Mouse (Mus musculus) testis, adult 2 months (tissue): ENCODE results near the gene Dcaf17. TPM values are rescaled to one million over a fixed set of nuclear protein-coding genes. Genes with fewer than 3 reads are reported as not detected.

Experiments
- H3K27ac ChIP-seq: fragments of 200-500 bp; 2 replicates; pipeline ENCODE4 v1.5.1; 2012; ENCODE audit warnings: low read depth, low read length; ENCODE audit not compliant: control insufficient read depth, insufficient read depth
- H3K27me3 ChIP-seq: fragments of 200-500 bp; 2 replicates; pipeline ENCODE4 v1.6.1; 2012; ENCODE audit warnings: mild to moderate bottlenecking, low read length, moderate library complexity; ENCODE audit not compliant: control insufficient read depth, insufficient read depth
- H3K36me3 ChIP-seq: fragments of 200-500 bp; 2 replicates; pipeline ENCODE4 v1.6.1; 2012; ENCODE audit warnings: mild to moderate bottlenecking, low read length; ENCODE audit not compliant: control insufficient read depth, insufficient read depth
- H3K4me1 ChIP-seq: fragments of 200-500 bp; 2 replicates; pipeline ENCODE4 v1.6.1; 2012; ENCODE audit warnings: low read length; ENCODE audit not compliant: control insufficient read depth, insufficient read depth
- H3K4me3 ChIP-seq: fragments of 200-500 bp; 2 replicates; pipeline ENCODE4 v1.5.1; 2012; ENCODE audit warnings: low read depth, mild to moderate bottlenecking, low read length, moderate library complexity, mixed read lengths; ENCODE audit not compliant: control insufficient read depth
- CTCF ChIP-seq: fragments of 200-500 bp; IDR thresholded peaks from 2 replicates; pipeline ENCODE4 v1.5.1; 2012; ENCODE audit warnings: low read depth, mild to moderate bottlenecking, inconsistent platforms, low read length, moderate library complexity; ENCODE audit not compliant: control insufficient read depth, insufficient read depth, insufficient replicate concordance
- POLR2A ChIP-seq: fragments of 200-500 bp; IDR thresholded peaks from 2 replicates; pipeline ENCODE4 v1.6.1; 2012; ENCODE audit warnings: low read depth, mild to moderate bottlenecking, inconsistent platforms, low read length, moderate library complexity; ENCODE audit not compliant: control insufficient read depth
- polyA plus RNA-seq: library from polyadenylated mRNA; depleted of rRNA; stranded (reverse); fragments of >200 nt; gene quantifications from 2 replicates; pipeline ENCODE4 v1.2.3, GENCODE M21; 2012; rRNA removed

Gene Dcaf17
- 7.2 and 11.7 TPM in 2 replicates for polyA plus RNA-seq

- Histone ChIP-seq H3K36me3 (no peaks in the 10 kb centered on the region; the same call in 1 of the 2 replicates), H3K4me1 (peaks cover 2% of the 10 kb centered on the region; the same call in 1 of the 2 replicates), H3K27me3 (no peaks in the 10 kb centered on the region), H3K4me3 (peak within 1 kb of the TSS; percentile 87), H3K27ac (peak within 1 kb of the TSS; percentile 96)
- TF ChIP-seq POLR2A: peak; percentile 84
- no peak for TF ChIP-seq CTCF
These were observed at the start of gene Dcaf17, which contains the start of gene Mettl8 for GRCm38 (mm10) chr2:71055300-71056114. Gene Dcaf17 (plus strand): TSS chr2:71055328. Gene Mettl8 (minus strand): TSS chr2:71055583.

DNA sequence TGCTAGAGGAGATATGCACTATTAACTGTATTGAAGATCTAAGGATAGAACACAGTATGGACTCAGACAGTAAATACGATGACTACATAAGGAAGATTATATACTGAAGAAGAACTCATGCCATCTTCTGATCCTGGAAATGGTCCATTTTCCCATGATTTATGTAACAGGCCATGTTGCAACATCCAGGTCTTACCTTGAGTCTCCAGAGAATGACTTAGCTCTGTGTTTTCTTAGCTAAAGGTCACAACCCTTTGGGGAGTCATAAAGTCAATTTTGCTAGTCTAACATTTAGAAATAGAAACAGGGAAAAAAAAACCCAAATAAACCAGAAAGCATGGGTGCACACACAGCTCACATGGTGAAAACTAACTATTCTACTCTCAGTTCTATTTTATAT is 43.3 kb upstream of the Dcaf17 start:
- H3K4me1 ChIP-seq: no peaks in the 10 kb centered on the region
- TF ChIP-seq POLR2A (no peak), CTCF (no peak)
- H3K27ac ChIP-seq: no peak overlapping the region
- H3K36me3 ChIP-seq: no peaks in the 10 kb centered on the region; the same call in 1 of the 2 replicates
- no peaks in the 10 kb centered on the region for H3K27me3 ChIP-seq
- no peak overlapping the region for H3K4me3 ChIP-seq

GRCm38 (mm10) chr2:71013521-71013920 is 41.6 kb upstream of the Dcaf17 start:
- H3K27me3 ChIP-seq: no peaks in the 10 kb centered on the region
- no peak for TF ChIP-seq POLR2A
- no peak for TF ChIP-seq CTCF
- H3K4me1 ChIP-seq: no peaks in the 10 kb centered on the region
- H3K4me3 ChIP-seq: no peak overlapping the region
- H3K27ac ChIP-seq: no peak overlapping the region
- H3K36me3 ChIP-seq: no peaks in the 10 kb centered on the region; the same call in 1 of the 2 replicates

GRCm38 (mm10) chr2:71019277-71019676 is 35.9 kb upstream of the Dcaf17 start:
- H3K4me3 ChIP-seq: no peak overlapping the region
- no peaks in the 10 kb centered on the region; the same call in 1 of the 2 replicates for H3K36me3 ChIP-seq
- H3K27ac ChIP-seq: no peak overlapping the region
- H3K4me1 ChIP-seq: no peaks in the 10 kb centered on the region
- H3K27me3 ChIP-seq: no peaks in the 10 kb centered on the region
- TF ChIP-seq POLR2A (no peak), CTCF (no peak)

DNA sequence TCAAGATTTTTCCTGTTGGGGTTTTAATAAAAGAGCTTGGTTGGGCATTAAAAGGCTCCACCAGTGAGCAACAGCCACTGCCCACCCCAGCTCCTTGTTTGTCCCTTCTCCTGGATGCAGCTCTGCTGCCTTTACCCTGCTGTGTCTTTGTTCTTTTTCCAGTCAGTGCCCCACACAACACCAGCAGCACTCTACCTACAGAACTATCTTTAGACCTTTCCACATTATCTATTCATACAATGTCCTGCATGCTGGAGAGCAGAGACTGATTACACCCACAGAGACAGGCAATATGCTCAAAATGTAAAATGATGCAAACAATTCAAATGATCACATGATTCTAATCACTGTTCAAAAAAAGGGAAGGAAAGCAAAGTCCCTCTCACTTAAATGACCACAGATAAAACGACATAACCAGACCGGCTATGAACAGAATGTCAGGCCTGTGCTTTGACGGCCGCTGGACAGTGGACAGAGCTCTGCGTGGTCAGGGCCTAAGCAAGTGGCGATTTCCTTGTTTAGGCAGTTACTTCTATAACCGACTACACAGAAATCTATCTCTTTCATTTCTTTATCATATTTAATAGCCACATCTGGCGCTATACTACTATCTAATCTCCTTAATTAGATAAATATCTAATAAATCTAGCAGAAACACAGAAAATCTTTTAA is 35.3 kb upstream of the Dcaf17 start:
- Histone ChIP-seq H3K27me3 (no peaks in the 10 kb centered on the region), H3K36me3 (no peaks in the 10 kb centered on the region; the same call in 1 of the 2 replicates), H3K4me3 (no peak overlapping the region), H3K27ac (no peak overlapping the region), H3K4me1 (no peaks in the 10 kb centered on the region)
- no peak for TF ChIP-seq CTCF
- TF ChIP-seq POLR2A: no peak

DNA sequence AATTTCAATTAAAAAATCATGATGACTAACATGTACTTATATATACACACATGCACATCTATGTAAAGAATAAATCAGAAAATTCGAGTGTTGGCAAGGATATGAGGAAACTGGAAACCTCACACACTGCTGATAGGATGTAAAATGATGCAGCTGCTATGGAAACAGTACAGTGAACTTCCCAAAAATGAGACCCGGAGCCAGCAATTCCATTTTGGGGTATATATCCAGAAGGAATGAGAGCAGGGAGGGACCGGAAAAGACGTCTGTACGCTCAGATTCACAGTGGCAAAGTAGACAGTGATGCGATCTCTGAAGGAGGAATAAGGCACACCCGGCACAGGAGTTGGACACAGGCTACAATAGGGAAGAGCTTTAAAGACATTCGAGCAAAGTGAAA is 34.5 kb upstream of the Dcaf17 start:
- no peaks in the 10 kb centered on the region for H3K4me1 ChIP-seq
- no peak overlapping the region for H3K27ac ChIP-seq
- H3K4me3 ChIP-seq: no peak overlapping the region
- no peak for TF ChIP-seq POLR2A
- no peak for TF ChIP-seq CTCF
- no peaks in the 10 kb centered on the region for H3K36me3 ChIP-seq
- no peaks in the 10 kb centered on the region for H3K27me3 ChIP-seq

DNA sequence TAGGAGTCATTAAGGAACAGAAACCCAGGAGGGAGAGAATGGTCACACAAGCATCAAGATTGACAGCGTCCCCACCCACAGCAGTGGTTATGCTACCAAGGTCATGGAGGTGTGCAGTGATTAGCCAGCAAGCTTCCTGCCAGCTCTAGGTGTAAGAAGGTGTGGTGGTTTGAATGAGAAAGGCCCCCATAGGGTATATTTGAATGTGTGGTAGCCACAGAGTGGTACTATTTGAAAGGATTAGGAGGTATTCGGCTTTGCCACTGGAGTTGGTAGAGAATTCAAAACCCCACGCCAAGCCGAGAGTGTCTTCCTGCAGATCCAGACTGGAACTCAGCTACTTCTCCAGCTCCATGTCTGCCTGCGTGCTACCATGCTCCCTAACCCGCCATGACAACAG is 32.1 kb upstream of the Dcaf17 start:
- Histone ChIP-seq H3K4me3 (no peak overlapping the region), H3K4me1 (no peaks in the 10 kb centered on the region), H3K36me3 (no peaks in the 10 kb centered on the region), H3K27me3 (no peaks in the 10 kb centered on the region), H3K27ac (no peak overlapping the region)
- TF ChIP-seq POLR2A (no peak), CTCF (no peak)
